Mouse (Mus musculus): Measurements from ENCODE around the gene Dcun1d4. TPM values are rescaled to one million over a fixed set of nuclear protein-coding genes. Genes with fewer than 3 reads are reported as not detected.

Dcun1d4 gene
- 14.9 and 15.2 TPM in 2 replicates for total RNA-seq (2012; rRNA removed)

- in situ Hi-C loops (cut with MboI; ENCODE audit: low sequenced_read_pairs in 2 of 2, unreplicated experiment in 2 of 2) = no loop called here
- Histone ChIP-seq H3K9ac (ENCODE audit: insufficient read depth, low read depth, low read length, poor library complexity, severe bottlenecking) (no peak within 1 kb of the TSS), H3K9me3 (ENCODE audit: control insufficient read depth, insufficient read depth, low read depth, low read length) (no peaks in the 10 kb centered on the region), H3K27ac (ENCODE audit: insufficient read depth, low read depth, low read length, poor library complexity, severe bottlenecking) (no peak within 1 kb of the TSS), H3K4me3 (ENCODE audit: insufficient read depth in 1 of 2, low read depth in 1 of 2, low read length in 2 of 2, poor library complexity in 1 of 2, severe bottlenecking in 1 of 2) (no peak within 1 kb of the TSS), H3K36me3 (ENCODE audit: control insufficient read depth, insufficient read depth, low read length, poor library complexity, severe bottlenecking) (no peaks in the 10 kb centered on the region), H3K4me1 (ENCODE audit: control insufficient read depth in 2 of 2, insufficient read depth in 2 of 2, low read length in 2 of 2, poor library complexity in 1 of 2) (no peaks in the 10 kb centered on the region)
- no peak for DNase-seq (ENCODE audit: low read depth, low spot score)
- TF ChIP-seq ZNF384 (IDR thresholded peaks at IDR 0.05; ENCODE audit: low read depth, low read length) = no peak
Observed at GRCm38 (mm10) chr5:73480700-73481099, at the start of gene Dcun1d4. Gene Dcun1d4 (plus strand): TSS chr5:73481000.

GRCm38 (mm10) chr5:73431581-73431980 lies 49.2 kb upstream of the Dcun1d4 start:
- Histone ChIP-seq H3K9me3 (ENCODE audit: control insufficient read depth, insufficient read depth, low read depth, low read length) (no peaks in the 10 kb centered on the region), H3K4me3 (ENCODE audit: insufficient read depth in 1 of 2, low read depth in 1 of 2, low read length in 2 of 2, poor library complexity in 1 of 2, severe bottlenecking in 1 of 2) (no peak overlapping the region), H3K36me3 (ENCODE audit: control insufficient read depth, insufficient read depth, low read length, poor library complexity, severe bottlenecking) (no peaks in the 10 kb centered on the region), H3K27ac (ENCODE audit: insufficient read depth, low read depth, low read length, poor library complexity, severe bottlenecking) (no peak overlapping the region), H3K4me1 (ENCODE audit: control insufficient read depth in 2 of 2, insufficient read depth in 2 of 2, low read length in 2 of 2, poor library complexity in 1 of 2) (no peaks in the 10 kb centered on the region), H3K9ac (ENCODE audit: insufficient read depth, low read depth, low read length, poor library complexity, severe bottlenecking) (no peak overlapping the region)
- TF ChIP-seq ZC3H11A (IDR thresholded peaks at IDR 0.05; ENCODE audit: borderline replicate concordance, low read depth, low read length) (peak; percentile 77; the same call in 1 of the 2 replicates), MAFK (IDR thresholded peaks at IDR 0.05; ENCODE audit: insufficient read depth, low read depth, low read length) (no peak)
- in situ Hi-C loops (cut with MboI; ENCODE audit: low sequenced_read_pairs in 2 of 2, unreplicated experiment in 2 of 2) = loop anchor here (5.0 to 10.0 kb wide), 2 partner anchors 203 to 206 kb away; partner anchors contain the start of gene Lrrc66 (in 1 of the 2)
- peak; percentile 36 for DNase-seq (ENCODE audit: low read depth, low spot score)

- in situ Hi-C loops (cut with MboI; ENCODE audit: low sequenced_read_pairs in 2 of 2, unreplicated experiment in 2 of 2) = loop anchor here (5.0 to 10.0 kb wide), 2 partner anchors 202 to 204 kb away; partner anchors contain the start of gene Lrrc66 (in 1 of the 2)
- Histone ChIP-seq H3K27ac (ENCODE audit: insufficient read depth, low read depth, low read length, poor library complexity, severe bottlenecking) (no peak overlapping the region), H3K4me1 (ENCODE audit: control insufficient read depth in 2 of 2, insufficient read depth in 2 of 2, low read length in 2 of 2, poor library complexity in 1 of 2) (no peaks in the 10 kb centered on the region), H3K36me3 (ENCODE audit: control insufficient read depth, insufficient read depth, low read length, poor library complexity, severe bottlenecking) (no peaks in the 10 kb centered on the region), H3K4me3 (ENCODE audit: insufficient read depth in 1 of 2, low read depth in 1 of 2, low read length in 2 of 2, poor library complexity in 1 of 2, severe bottlenecking in 1 of 2) (no peak overlapping the region), H3K9me3 (ENCODE audit: control insufficient read depth, insufficient read depth, low read depth, low read length) (no peaks in the 10 kb centered on the region), H3K9ac (ENCODE audit: insufficient read depth, low read depth, low read length, poor library complexity, severe bottlenecking) (no peak overlapping the region)
- no peak for DNase-seq (ENCODE audit: low read depth, low spot score)
- TF ChIP-seq HCFC1 (IDR thresholded peaks at IDR 0.05; ENCODE audit: borderline replicate concordance, insufficient read depth, low read length) (no peak), MAFK (IDR thresholded peaks at IDR 0.05; ENCODE audit: insufficient read depth, low read depth, low read length) (no peak), ZC3H11A (IDR thresholded peaks at IDR 0.05; ENCODE audit: borderline replicate concordance, low read depth, low read length) (no peak), CHD2 (IDR thresholded peaks at IDR 0.05; ENCODE audit: low read depth, low read length) (no peak), ZNF384 (IDR thresholded peaks at IDR 0.05; ENCODE audit: low read depth, low read length) (no peak)
Observed at GRCm38 (mm10) chr5:73432805-73433204, 48.0 kb upstream of the Dcun1d4 start.

GRCm38 (mm10) chr5:73434764-73435163 lies 46.0 kb upstream of the Dcun1d4 start:
- no peak overlapping the region for H3K9ac ChIP-seq (ENCODE audit: insufficient read depth, low read depth, low read length, poor library complexity, severe bottlenecking)
- no peaks in the 10 kb centered on the region for H3K4me1 ChIP-seq (ENCODE audit: control insufficient read depth in 2 of 2, insufficient read depth in 2 of 2, low read length in 2 of 2, poor library complexity in 1 of 2)
- H3K27ac ChIP-seq (ENCODE audit: insufficient read depth, low read depth, low read length, poor library complexity, severe bottlenecking) = no peak overlapping the region
- H3K9me3 ChIP-seq (ENCODE audit: control insufficient read depth, insufficient read depth, low read depth, low read length) = no peaks in the 10 kb centered on the region
- H3K36me3 ChIP-seq (ENCODE audit: control insufficient read depth, insufficient read depth, low read length, poor library complexity, severe bottlenecking) = no peaks in the 10 kb centered on the region
- H3K4me3 ChIP-seq (ENCODE audit: insufficient read depth in 1 of 2, low read depth in 1 of 2, low read length in 2 of 2, poor library complexity in 1 of 2, severe bottlenecking in 1 of 2) = no peak overlapping the region
- in situ Hi-C loops (cut with MboI; ENCODE audit: low sequenced_read_pairs in 2 of 2, unreplicated experiment in 2 of 2) = loop anchor here (5.0 to 10.0 kb wide), 2 partner anchors 200 to 203 kb away; partner anchors contain the start of gene Lrrc66 (in 1 of the 2)
- DNase-seq (ENCODE audit: low read depth, low spot score) = no peak
- TF ChIP-seq HCFC1 (IDR thresholded peaks at IDR 0.05; ENCODE audit: borderline replicate concordance, insufficient read depth, low read length) (no peak), MAFK (IDR thresholded peaks at IDR 0.05; ENCODE audit: insufficient read depth, low read depth, low read length) (peak; percentile 86)

- no peaks in the 10 kb centered on the region for H3K4me1 ChIP-seq (ENCODE audit: control insufficient read depth in 2 of 2, insufficient read depth in 2 of 2, low read length in 2 of 2, poor library complexity in 1 of 2)
- H3K9me3 ChIP-seq (ENCODE audit: control insufficient read depth, insufficient read depth, low read depth, low read length) = no peaks in the 10 kb centered on the region
- H3K9ac ChIP-seq (ENCODE audit: insufficient read depth, low read depth, low read length, poor library complexity, severe bottlenecking) = no peak overlapping the region
- no peaks in the 10 kb centered on the region for H3K36me3 ChIP-seq (ENCODE audit: control insufficient read depth, insufficient read depth, low read length, poor library complexity, severe bottlenecking)
- no peak overlapping the region for H3K4me3 ChIP-seq (ENCODE audit: insufficient read depth in 1 of 2, low read depth in 1 of 2, low read length in 2 of 2, poor library complexity in 1 of 2, severe bottlenecking in 1 of 2)
- TF ChIP-seq CHD2 (IDR thresholded peaks at IDR 0.05; ENCODE audit: low read depth, low read length) (no peak), HCFC1 (IDR thresholded peaks at IDR 0.05; ENCODE audit: borderline replicate concordance, insufficient read depth, low read length) (no peak), ZNF384 (IDR thresholded peaks at IDR 0.05; ENCODE audit: low read depth, low read length) (no peak), MAFK (IDR thresholded peaks at IDR 0.05; ENCODE audit: insufficient read depth, low read depth, low read length) (no peak), ZC3H11A (IDR thresholded peaks at IDR 0.05; ENCODE audit: borderline replicate concordance, low read depth, low read length) (no peak)
- in situ Hi-C loops (cut with MboI; ENCODE audit: low sequenced_read_pairs in 2 of 2, unreplicated experiment in 2 of 2) = no loop called here
- H3K27ac ChIP-seq (ENCODE audit: insufficient read depth, low read depth, low read length, poor library complexity, severe bottlenecking) = no peak overlapping the region
- no peak for DNase-seq (ENCODE audit: low read depth, low spot score)
Observed at GRCm38 (mm10) chr5:73442176-73442575, 38.6 kb upstream of the Dcun1d4 start.
